Mouse (Mus musculus) adrenal gland, adult (tissue): ENCODE measurements at regions not wholly inside any gene's neighbourhood (a gene's known extent, or its start where the extent isn't known, plus 50 kb on each side); places are given as distances from the start of the nearest gene placed in this dataset.

ENCODE experiments used
- DNase-seq, 2 experiments: peaks; one replicate each; pipeline ENCODE4 v3.0.0; 2022 to 2023; ENCODE audit warnings: low spot score in 1 of 2; ENCODE audit not compliant: inconsistent age in 2 of 2

GRCm38 (mm10) chr12:104580796-104581195, 107.7 kb upstream of the Gsc start:
- no peak for DNase-seq

DNA sequence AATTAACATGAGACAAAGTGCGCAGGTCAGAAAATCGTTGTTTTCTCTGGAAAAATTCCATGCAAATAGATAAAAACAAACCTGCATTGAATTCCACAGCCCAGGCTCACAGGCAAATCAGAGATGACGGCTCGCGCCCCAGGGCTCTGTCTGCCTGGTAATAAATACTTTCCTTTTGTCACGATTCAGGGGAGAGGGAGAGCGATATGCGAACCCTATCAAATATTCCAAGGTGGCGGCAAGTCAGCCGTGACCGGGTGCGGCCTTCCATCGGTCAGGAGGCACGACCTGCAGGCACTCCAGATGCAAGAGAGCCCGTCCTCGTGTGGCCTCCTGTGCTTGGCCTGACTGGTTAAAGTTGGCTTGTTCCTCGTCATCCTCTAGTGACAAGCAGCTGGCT, 94.5 kb upstream of the Gsc start:
- peak in 1 of 2 experiments; percentile 42 for DNase-seq

DNA sequence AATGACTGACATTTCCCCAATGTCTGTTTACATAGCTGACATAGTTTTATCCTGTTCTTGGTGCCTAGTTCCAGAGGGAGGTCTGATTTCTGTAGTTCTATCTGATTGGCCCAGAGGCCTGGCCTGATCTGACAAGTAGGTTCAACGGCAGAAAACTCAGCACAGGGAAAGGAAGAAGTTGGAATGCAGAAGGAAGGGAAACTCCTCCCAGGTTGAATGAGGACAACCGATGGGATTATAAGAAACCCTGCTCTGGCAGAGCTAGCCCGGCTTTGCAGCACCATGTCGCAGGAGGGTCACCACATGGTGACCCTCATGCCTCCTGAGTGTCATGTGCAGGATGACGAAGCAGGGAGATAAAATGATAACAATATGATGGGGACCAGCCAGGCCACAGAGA, 89.8 kb upstream of the Gsc start:
- DNase-seq: no peak

- peak; percentile 14 to 50 for DNase-seq
Measured at GRCm38 (mm10) chr12:104560934-104561565, 87.9 kb upstream of the Gsc start.

- peak; percentile 22 to 60 for DNase-seq
Measured at GRCm38 (mm10) chr12:104557761-104558160, 84.6 kb upstream of the Gsc start.

- DNase-seq: no peak
Measured at GRCm38 (mm10) chr12:104557307-104557706, 84.2 kb upstream of the Gsc start.

- no peak for DNase-seq
Measured at GRCm38 (mm10) chr12:104548586-104548985, 75.5 kb upstream of the Gsc start.

- DNase-seq: no peak
Measured at GRCm38 (mm10) chr12:104547561-104547960, 74.4 kb upstream of the Gsc start.

DNA sequence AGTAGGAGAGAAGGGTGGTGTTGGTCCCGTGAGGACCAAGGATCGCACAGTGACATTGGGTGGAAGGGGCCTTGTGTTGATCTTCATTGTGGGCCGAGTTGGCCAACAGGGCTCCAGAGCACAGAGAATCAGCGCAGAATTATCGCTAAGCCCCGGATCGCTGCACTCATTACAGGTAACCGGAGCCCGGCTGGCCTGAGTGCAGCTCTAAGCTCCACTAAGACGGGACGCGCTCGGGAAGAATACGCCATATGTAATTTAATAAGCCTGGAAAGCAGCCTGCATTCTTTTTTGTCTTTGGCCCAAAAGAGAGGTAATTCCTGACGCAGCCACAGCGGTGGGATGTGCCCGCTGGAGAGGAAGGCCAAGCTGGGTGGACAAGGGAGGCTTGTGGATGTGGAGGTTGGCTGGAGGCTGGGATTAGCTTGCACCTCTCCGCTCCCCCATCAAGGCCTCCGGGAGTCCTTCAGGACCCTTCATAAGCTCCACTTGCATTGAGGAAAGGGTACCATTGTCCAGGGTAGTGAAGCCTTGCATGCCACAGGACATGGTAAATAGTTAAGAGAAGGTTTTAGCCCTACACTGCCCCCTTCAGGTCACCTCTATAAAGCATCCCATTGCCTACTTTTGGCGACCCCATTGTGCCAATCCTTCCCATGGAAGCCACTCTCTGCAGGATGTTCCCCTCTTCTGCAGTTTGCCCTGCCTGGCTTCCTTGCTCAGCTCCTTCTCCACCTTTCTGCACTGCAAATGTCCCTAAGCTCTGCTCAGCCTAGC, 73.1 kb upstream of the Gsc start:
- DNase-seq: no peak

DNA sequence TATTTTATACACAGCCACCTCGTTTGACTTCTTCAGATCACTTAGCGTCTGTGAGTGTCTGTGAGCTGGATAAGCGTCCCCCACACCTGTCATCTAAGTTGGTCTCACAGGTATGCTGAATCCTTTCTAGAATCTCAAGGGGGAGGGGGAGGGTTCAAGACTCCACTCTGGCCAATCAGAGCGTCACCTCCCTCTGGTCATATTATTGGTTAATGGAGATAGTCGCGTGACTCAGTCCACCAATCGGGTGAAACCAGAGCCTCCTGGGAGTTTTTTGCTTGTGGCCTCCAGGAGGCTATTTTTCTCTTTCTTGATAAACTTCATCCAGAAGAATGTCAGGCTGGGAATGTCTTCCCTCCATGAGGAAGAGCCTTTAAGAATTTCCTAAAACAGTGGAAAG, 66.8 kb upstream of the Gsc start:
- no peak for DNase-seq

DNA sequence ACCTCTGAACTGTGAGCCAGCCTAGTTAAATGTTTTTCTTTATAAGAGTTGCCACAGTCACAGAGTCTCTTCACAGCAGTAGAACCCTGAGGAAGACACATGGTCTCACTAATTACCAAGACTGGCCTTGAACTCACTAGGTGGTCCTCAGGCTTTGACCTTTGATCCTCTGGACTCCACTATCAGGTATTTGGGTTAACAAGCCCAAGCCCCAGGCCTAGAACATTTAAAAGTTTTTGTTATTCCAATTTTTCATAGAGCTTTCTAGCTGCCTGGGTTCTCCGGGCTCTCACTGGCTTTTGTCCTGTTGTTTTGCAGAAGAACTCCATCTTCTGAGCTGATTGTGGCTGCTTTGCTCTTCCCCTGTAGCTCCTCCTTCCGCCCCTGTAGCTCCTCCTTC, 65.3 kb upstream of the Gsc start:
- DNase-seq: no peak

GRCm38 (mm10) chr12:104531512-104532447, 58.6 kb upstream of the Gsc start:
- no peak for DNase-seq

DNA sequence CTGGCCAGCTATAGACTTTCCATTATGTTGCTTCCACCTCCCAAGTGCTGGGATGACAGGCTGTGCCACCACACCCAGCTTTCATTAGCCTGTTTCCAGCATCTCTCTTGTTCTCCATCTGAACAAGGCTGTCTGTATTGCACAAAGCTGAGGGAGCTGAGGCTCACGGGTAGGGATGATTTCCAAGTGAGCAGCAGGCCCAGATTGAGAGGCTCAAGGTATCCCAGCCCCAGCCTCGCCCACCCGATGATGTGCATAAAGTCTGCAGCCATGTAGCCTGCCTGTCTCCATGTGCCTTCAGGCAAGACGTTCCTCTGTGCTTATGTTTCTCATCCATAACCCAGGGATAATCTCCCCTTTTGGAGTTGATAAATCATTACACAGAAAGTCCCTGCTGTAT, 57.5 kb upstream of the Gsc start:
- no peak for DNase-seq
